Mouse (Mus musculus) urinary bladder, postnatal 36 days (tissue): ENCODE data around the gene Rfwd3.
"Not testable (repeated sequence)": the region's sequence is repeated elsewhere in the genome, so short reads cannot be mapped to it uniquely, and the experiment has no call there.

ENCODE experiments used
- DNase-seq, 2 experiments: peaks; one replicate each; pipeline ENCODE4 v3.0.0; 2022; ENCODE audit warnings: low spot score in 2 of 2, mixed read lengths in 1 of 2

Rfwd3 gene

GRCm38 (mm10) chr8:111285603-111286002, 14.4 kb downstream of the Rfwd3 start:
- DNase-seq = no peak

DNA sequence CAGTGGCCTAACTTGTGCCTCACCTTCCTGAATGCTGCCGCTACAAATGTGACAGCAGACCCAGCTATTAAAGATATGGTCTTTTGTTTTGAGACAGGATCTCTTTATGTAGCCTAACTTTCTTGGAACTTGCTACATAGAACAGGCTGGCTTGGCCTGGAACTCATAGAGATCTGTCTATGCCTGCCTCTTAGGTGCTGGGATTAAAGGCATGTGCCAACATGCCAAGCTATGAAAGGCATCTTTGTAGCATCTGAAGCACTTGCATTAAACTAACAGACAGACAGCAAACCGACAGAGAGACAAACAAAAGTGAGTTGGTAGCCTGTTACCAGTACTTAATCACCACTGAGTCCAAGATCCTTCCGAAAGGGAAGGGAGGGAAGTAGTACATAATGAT, 17.9 kb downstream of the Rfwd3 start:
- no peak for DNase-seq

DNA sequence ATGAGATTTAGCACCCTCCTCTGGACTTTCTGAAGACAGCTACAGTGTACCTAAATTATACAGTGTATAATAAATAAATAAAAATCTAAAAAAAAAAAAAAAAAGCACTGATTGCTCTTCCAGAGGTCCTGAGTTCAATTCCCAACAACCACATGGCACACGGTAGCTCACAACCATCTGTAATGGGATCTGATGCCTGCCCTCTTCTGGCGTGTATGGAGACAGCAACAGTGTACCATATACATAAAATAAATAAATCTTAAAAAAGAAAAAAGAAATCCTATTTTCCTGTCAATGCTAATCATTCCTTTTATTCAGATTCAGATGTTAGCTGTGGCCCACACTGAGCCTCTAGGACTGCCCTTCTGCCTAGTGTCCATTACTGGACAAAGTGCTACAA, 31.7 kb downstream of the Rfwd3 start:
- no peak for DNase-seq

DNA sequence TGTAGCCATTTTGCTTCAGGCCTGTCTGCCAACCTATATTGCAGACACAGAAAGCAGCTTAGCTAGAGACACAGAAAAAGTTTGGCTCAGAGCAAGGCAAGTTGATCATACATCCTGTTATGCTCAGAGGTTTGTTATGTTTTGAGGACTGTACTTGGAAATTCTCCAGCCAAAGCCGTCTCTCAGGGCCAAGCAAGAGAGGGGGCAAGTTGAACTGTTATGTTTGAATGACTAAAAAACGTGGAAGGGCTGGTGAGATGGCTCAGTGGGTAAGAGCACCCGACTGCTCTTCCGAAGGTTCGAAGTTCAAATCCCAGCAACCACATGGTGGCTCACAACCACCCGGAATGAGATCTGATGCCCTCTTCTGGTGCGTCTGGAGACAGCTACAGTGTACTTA, 33.9 kb downstream of the Rfwd3 start:
- not testable (repeated sequence) for DNase-seq

GRCm38 (mm10) chr8:111264693-111265220, 35.3 kb downstream of the Rfwd3 start:
- DNase-seq = no peak

DNA sequence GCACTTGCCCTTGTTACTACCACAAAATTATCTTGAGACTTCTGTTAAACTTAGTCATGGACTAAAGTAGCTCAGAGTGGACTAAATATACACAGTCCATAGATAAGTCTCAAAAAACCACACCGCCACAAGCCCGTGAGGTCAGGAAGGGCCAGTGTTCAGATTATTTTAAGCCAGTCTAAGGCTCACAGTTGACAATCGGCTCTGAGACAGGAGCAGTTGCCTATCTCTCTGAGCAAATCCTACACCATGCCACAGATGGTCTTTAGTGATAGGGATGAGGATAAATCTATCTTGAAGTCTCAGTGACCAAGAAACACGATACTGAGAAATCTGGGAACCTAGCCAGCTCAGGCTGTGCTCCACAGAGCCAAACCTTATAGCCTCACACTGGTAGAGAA, 38.0 kb downstream of the Rfwd3 start:
- DNase-seq = no peak

GRCm38 (mm10) chr8:111260251-111260650, 39.8 kb downstream of the Rfwd3 start:
- DNase-seq = no peak

DNA sequence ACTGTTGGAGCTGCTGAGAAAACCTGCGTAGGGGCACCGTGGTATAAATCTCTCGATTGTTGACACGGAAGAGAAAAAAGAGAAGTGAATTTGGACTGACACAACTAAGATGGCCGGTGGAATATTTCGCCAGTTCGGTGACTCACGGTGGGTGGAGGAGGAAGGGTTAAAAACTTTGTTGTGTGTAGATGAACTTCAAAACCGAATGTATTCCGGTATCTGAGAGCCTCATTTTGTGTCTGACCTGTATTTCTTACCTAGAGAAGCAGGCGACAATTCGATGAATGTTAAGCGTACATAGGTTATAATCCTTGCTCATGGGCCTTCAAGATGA, 40.6 kb downstream of the Rfwd3 start:
- DNase-seq = no peak

- peak; percentile 94 for DNase-seq
Observed at GRCm38 (mm10) chr8:111258631-111259407, 41.2 kb downstream of the Rfwd3 start, which contains the start of gene Glg1. Glg1 (minus strand) TSS chr8:111259216.

GRCm38 (mm10) chr8:111258010-111258630, 41.9 kb downstream of the Rfwd3 start:
- no peak for DNase-seq

GRCm38 (mm10) chr8:111252487-111253112, 47.4 kb downstream of the Rfwd3 start:
- DNase-seq = no peak

DNA sequence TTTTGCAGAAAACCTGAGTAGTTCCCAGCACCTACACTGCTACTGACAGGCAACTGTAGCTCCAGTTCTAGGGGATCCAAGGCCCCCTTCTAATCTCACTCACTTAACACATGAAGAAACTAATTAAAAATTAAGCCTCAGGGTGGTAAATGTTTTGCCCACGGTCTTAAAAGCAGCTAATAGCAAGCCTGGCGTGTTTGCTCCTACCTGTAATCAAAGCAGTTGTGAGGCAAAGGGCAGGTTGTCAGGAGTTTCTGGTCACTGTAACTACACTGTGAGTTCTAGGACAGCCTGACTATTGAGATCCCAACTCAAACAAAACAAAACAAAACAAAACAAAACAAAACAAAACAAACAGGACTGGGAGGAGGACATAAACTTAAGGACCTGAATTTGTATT, 49.9 kb downstream of the Rfwd3 start:
- DNase-seq = no peak

DNA sequence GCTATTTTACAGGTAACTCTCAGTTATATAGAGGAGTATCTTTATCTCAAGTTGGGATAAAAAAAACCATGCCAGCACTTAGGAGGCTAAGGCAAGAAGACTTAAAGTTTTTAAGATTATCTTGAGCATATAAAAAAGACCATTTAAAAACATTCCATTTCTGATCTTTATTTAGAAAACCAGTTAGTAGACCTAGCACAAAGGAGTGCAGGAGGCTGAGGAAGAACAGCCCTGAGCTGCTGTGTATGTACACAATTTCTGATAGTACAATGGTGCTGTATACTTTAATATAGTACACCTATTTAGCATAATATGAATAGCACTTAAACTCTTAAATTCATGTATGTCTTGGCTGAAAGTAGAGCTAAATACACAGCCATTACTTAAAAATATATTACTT, 51.9 kb downstream of the Rfwd3 start:
- no peak for DNase-seq

- DNase-seq = not testable (repeated sequence)
Observed at GRCm38 (mm10) chr8:111246864-111247263, 53.2 kb downstream of the Rfwd3 start.

DNA sequence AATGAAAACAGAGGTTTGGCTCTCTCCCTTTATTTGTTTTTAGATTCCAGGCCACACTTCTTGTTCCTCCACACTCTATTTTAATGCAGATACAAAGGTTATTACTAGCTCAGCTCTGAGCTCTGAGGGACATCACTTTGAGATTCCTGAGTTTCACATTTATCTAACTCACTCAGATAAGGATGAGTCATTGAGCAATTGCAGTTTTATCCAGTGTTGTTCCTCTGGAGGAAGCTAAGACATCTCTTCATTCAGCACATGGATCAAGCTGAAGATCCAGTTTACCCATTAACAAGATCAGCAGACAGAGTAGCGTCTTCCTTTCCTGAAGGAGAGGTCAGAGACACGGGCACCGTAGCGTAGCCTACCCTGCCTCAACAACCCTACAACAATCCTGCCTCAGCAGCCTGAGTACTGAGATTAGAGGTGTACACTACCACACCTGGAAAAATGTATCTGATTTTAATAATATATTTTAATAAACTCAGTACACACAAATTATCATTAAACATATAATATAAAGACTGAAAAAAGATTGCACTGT, 53.7 kb downstream of the Rfwd3 start:
- DNase-seq = no peak

- DNase-seq = no peak
Observed at GRCm38 (mm10) chr8:111237301-111237700, 62.7 kb downstream of the Rfwd3 start.

DNA sequence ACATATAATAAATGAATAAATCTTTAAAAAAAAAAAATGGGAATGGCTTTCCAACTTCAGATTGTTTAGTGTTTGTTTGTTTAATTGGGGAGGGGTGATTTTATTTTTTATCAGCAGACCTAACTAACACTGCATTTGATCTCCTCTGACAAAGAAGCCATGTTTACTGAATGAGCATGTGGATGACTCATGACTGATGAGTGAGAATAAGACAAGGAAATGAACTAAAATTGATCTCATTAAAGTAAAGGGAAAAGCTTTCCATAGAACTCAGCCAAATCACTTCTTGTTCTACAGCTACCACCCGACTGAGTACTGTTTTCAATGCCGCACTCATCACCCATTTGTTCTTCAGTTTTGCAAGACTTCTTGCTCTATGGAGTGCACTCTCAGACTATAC, 66.3 kb downstream of the Rfwd3 start:
- no peak for DNase-seq

- no peak for DNase-seq
Observed at GRCm38 (mm10) chr8:111224153-111224552, 75.9 kb downstream of the Rfwd3 start.
